Mouse (Mus musculus): ENCODE data around the gene Gpam.

- TF ChIP-seq POLR2A (IDR thresholded peaks at IDR 0.05; ENCODE audit: borderline replicate concordance, low read depth, low read length) (no peak), CTCF (IDR thresholded peaks at IDR 0.05; ENCODE audit: low read depth, low read length) (no peak)
These were observed 25.4 kb downstream of the Gpam start for GRCm38 (mm10) chr19:55101659-55102058.

All from bone marrow macrophage, adult 2 months (primary cell).